Mouse (Mus musculus): ENCODE measurements around the gene Dnase1.
"Not testable (repeated sequence)": the region's sequence is repeated elsewhere in the genome, so short reads cannot be mapped to it uniquely, and the experiment has no call there.

GRCm38 (mm10) chr16:4080419-4080818 lies 43.7 kb downstream of the Dnase1 start:
- TF ChIP-seq POLR2A (IDR thresholded peaks at IDR 0.05; ENCODE audit: insufficient read length, low read depth); USF1 (IDR thresholded peaks at IDR 0.05; ENCODE audit: low read depth); TCF3 (IDR thresholded peaks at IDR 0.05; ENCODE audit: insufficient read length, low read depth); CEBPB (IDR thresholded peaks at IDR 0.05; ENCODE audit: insufficient read depth, poor library complexity, severe bottlenecking); MYOG (IDR thresholded peaks at IDR 0.05; ENCODE audit: control insufficient read depth in 1 of 3, insufficient read depth in 1 of 3, insufficient read length in 2 of 3, low read depth in 2 of 3); MYOD1 (IDR thresholded peaks at IDR 0.05; ENCODE audit: control insufficient read depth in 1 of 3, insufficient read length in 2 of 3, low read depth in 2 of 3); TCF12 (IDR thresholded peaks at IDR 0.05; ENCODE audit: insufficient read depth, poor library complexity, severe bottlenecking); E2F4 (IDR thresholded peaks at IDR 0.05; ENCODE audit: insufficient read depth); MAX (IDR thresholded peaks at IDR 0.05; ENCODE audit: low read depth); POLR2AphosphoS2 (IDR thresholded peaks at IDR 0.05; ENCODE audit: insufficient read length, low read depth); SRF (IDR thresholded peaks at IDR 0.05; ENCODE audit: control insufficient read depth, insufficient read length, low read depth); REST (IDR thresholded peaks at IDR 0.05; ENCODE audit: insufficient read depth, insufficient read length): not testable (repeated sequence)
